Mouse (Mus musculus): ENCODE data around the gene Zcchc17.

DNA sequence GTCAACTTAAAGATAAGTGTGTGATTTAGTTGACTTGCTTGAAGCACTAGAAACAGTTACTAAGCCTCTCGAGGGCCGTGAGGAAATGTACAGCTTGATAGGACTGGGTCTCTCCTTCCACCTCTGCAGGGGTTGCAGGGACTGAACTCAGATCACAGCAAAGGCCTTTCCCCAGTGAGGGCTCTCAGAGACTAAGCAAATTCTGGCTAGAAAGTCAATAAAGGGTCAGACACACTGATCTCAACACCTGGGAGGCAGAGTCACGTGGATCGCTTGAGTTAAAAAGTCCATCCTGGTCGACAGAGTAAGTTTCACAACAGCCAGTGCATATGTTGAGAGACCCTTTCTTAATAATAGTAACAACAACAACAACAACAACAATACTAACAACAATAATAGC is 23.9 kb downstream of the Zcchc17 start:
- TF ChIP-seq POLR2A (IDR thresholded peaks at IDR 0.05; ENCODE audit: low read depth, low read length), result no peak
- TF ChIP-seq CTCF (IDR thresholded peaks at IDR 0.05; ENCODE audit: extremely low read depth, insufficient read length, insufficient replicate concordance, low read depth, low read length), result no peak

Data from small intestine, adult 2 months (tissue).